Mouse (Mus musculus) heart, embryonic 13.5 days (tissue): ENCODE results near the gene Zfp960. TPM values are rescaled to one million over a fixed set of nuclear protein-coding genes. Genes with fewer than 3 reads are reported as not detected.
"Not testable (repeated sequence)": the region's sequence is repeated elsewhere in the genome, so short reads cannot be mapped to it uniquely, and the experiment has no call there.

ENCODE experiments used
- ATAC-seq: fragments of 200-750 bp; cut with Nextera tagmentation; 2 replicates; pipeline ENCODE4 v1.8.0; 2017; ENCODE audit warnings: moderate TSS enrichment; ENCODE audit not compliant: insufficient number of reproducible peaks, low FRiP score, low TSS enrichment; ENCODE audit errors: extremely low read depth
- H3K27ac ChIP-seq: fragments of 300-500 bp; sonication (generic); replicated peaks from 2 replicates; pipeline ENCODE4 v1.5.1; 2015; ENCODE audit warnings: moderate library complexity, mild to moderate bottlenecking, inconsistent platforms
- H3K27me3 ChIP-seq: fragments of 300-500 bp; sonication (generic); replicated peaks from 2 replicates; pipeline ENCODE4 v1.6.1; 2015; ENCODE audit warnings: mild to moderate bottlenecking, inconsistent platforms
- H3K36me3 ChIP-seq: fragments of 300-500 bp; sonication (generic); 2 replicates; pipeline ENCODE4 v1.6.1; 2015; ENCODE audit warnings: mild to moderate bottlenecking, inconsistent platforms
- H3K4me1 ChIP-seq: fragments of 300-500 bp; sonication (generic); 2 replicates; pipeline ENCODE4 v1.6.1; 2015; ENCODE audit warnings: inconsistent platforms
- H3K4me2 ChIP-seq: fragments of 300-500 bp; sonication (generic); 2 replicates; pipeline ENCODE4 v1.6.1; 2015; ENCODE audit warnings: inconsistent platforms, mild to moderate bottlenecking, moderate library complexity
- H3K4me3 ChIP-seq: fragments of 300-500 bp; sonication (generic); 2 replicates; pipeline ENCODE4 v1.5.1; 2015; ENCODE audit warnings: moderate library complexity, mild to moderate bottlenecking, inconsistent platforms
- H3K9ac ChIP-seq: fragments of 300-500 bp; sonication (generic); 2 replicates; pipeline ENCODE4 v1.6.1; 2015; ENCODE audit warnings: inconsistent platforms, mild to moderate bottlenecking, moderate library complexity
- H3K9me3 ChIP-seq: fragments of 300-500 bp; sonication (generic); 2 replicates; pipeline ENCODE4 v1.6.1; 2016; ENCODE audit warnings: inconsistent platforms
- WGBS: fragments of 180-500 bp; shearing (Covaris S2); methylation state at CpG from one replicate; pipeline ENCODE4 v1.1.7; 2015; ENCODE audit warnings: mixed read lengths; 5-methylcytosine and 5-hydroxymethylcytosine counted together
- polyA plus RNA-seq: library from polyadenylated mRNA; unstranded; fragments of >200 nt; fragmentation: Nextera tagmentation; extraction: Ambion mirVana; gene quantifications from 2 replicates; pipeline ENCODE4 v1.2.1, GENCODE M21; 2015

The Zfp960 gene
- polyA plus RNA-seq = 3.5 and 3.8 TPM in 2 replicates

DNA sequence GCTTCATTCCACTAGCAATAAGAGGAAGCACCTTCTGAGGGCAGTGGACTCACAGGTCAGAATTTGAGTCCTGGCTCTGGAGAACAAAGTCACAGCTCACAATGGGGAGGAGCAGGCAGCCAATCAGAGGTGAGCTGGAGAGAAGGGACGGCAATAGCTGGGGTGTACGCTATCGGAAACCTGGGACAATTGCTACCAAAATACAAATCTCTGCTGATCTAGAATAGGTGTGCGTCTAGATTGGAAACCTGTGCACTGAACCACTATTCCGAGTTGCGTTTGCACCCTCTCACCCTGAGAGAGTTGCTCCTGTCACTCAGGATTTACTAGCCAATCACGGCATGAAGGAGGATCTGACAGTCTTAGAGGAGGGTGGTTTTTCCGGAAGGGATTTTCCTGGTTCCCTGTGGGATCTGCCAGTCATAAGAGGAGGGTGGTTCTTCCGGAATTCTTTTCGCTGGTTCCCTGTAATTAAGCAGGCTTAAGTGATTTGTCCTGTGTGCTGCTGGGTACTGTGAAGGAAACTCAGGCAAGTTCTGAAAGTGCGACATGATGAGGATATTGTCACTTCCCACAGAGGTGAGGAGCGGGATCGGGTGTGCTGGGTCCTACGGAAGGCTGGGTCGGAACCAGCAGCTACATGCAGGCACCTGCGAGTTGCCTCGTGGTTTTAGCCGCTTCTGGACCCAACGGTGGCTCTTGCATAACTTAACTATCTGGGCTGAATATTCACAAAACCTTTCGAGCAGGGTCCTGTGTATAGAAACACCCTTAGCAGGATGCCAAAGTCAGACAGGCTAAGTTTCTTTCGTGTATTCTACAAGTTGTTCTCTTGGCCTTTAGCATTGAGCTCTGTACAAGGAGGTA lies at the start of gene Zfp960:
Gene Zfp960 (plus strand): TSS at position 486 of the 867 bp plus-strand sequence.
- ATAC-seq = peak; percentile 84
- 2% methylated on average over 21 of the region's 21 CpGs for WGBS
- peak within 1 kb of the TSS; percentile 82 for H3K9ac ChIP-seq
- H3K36me3 ChIP-seq, H3K9me3 ChIP-seq, H3K27me3 ChIP-seq, H3K4me1 ChIP-seq: not testable (repeated sequence)
- H3K27ac ChIP-seq = peak within 1 kb of the TSS; percentile 40
- H3K4me2 ChIP-seq = peak within 1 kb of the TSS; percentile 76
- H3K4me3 ChIP-seq = peak within 1 kb of the TSS; percentile 63

DNA sequence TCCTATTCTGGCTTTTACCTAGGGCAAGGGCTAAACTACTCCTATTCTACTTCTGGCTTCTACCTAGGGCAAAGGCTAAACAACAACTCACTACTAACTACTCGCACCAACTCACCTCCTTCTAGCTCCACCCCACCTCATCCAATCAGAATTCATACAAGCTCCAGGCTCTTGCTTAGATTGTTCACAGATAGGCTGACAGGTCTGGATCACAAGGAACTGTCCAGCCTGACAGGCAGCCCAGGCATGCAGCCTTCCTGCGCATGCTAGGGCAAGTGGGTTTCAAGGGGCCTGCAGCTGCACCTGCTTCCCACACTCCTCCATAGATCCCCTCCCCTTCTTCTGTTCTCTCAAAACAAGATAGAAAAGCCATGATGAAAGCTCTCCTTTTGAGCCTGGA lies 45.8 kb upstream of the Zfp960 start:
- not testable (repeated sequence) for ATAC-seq, H3K4me3 ChIP-seq, H3K4me2 ChIP-seq, H3K4me1 ChIP-seq, H3K36me3 ChIP-seq, H3K27me3 ChIP-seq, H3K9ac ChIP-seq, H3K27ac ChIP-seq, H3K9me3 ChIP-seq
- WGBS = 88% methylated on average over 2 of the region's 2 CpGs

DNA sequence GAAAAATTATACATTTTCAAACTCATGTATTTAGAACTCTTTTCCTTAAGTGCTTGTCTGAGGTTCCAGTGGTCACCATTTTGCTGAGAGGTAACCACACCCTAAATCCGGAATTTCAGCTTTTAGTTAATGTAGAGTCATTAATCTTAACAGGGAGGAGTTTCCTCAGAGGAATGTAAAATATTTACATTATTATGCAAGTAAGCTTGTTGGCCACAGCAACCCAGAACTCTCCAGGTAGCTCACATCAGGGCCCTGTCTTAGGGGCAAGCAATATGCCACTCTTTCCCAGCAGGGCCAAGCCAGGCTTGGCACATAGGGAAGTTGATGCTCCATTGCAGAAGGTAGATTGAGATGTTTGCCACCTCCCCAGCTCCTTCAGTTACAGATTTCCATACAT lies 4.3 kb upstream of the Zfp960 start:
- not testable (repeated sequence) for H3K4me3 ChIP-seq, H3K9ac ChIP-seq, H3K36me3 ChIP-seq, H3K4me2 ChIP-seq, H3K9me3 ChIP-seq, H3K27me3 ChIP-seq, ATAC-seq, H3K27ac ChIP-seq, H3K4me1 ChIP-seq
- 54% methylated on average over 1 of the region's 1 CpGs for WGBS

DNA sequence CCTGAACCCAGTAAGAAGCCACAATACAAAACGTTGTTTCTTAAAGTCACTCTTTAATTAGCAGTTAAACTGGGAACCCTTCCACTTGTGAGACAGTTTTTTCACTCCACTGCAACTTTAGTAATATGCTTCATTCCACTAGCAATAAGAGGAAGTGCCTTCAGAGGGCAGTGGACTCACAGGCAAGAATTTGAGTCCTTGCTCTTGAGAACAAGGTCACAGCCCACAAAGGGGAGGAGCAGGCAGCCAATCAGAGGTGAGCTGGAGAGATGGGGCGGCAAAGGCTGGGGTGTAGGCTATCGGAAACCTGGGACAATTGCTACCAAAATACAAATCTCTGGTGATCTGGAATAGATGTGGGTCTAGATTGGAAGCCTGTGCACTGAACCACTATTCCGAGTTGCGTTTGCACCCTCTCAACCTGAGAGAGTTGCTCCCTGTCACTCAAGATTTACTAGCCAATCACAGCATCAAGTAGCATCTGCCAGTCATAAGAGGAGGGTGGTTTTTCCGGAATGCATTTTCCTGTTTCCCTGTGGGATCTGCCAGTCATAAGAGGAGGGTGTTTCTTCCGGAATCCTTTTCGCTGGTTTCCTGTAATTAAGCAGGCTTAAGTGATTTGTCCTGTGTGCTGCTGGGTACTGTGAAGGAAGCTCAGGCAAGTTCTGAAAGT lies 57.1 kb downstream of the Zfp960 start, which contains the start of gene Zfp97:
Gene Zfp97 (plus strand): TSS at position 586 of the 673 bp plus-strand sequence.
- H3K9me3 ChIP-seq, H3K36me3 ChIP-seq, H3K4me2 ChIP-seq, H3K4me1 ChIP-seq, H3K27ac ChIP-seq, H3K9ac ChIP-seq, H3K4me3 ChIP-seq, H3K27me3 ChIP-seq: not testable (repeated sequence)
- ATAC-seq = peak; percentile 86; the same call in 1 of the 2 replicates
- WGBS = no CpG with 5 or more reads among the region's 8 CpGs

Other genes with a start within 250 kb of the Zfp960 start
- 5.1 and 5.3 TPM in 2 replicates for gene Zfp97, start 57.3 kb downstream of the Zfp960 start, polyA plus RNA-seq